Mouse (Mus musculus) T-helper 1 cell (primary cell): ENCODE data around the gene Fbxl16.

ENCODE experiments used
- in situ Hi-C: fragments of 300-600 bp; cut with MboI, MseI; formaldehyde crosslinking; loops from one replicate; pipeline ENCODE4 v1.15.1; 2025; ENCODE audit warnings: high pct_unique_total_duplicates

Gene Fbxl16

DNA sequence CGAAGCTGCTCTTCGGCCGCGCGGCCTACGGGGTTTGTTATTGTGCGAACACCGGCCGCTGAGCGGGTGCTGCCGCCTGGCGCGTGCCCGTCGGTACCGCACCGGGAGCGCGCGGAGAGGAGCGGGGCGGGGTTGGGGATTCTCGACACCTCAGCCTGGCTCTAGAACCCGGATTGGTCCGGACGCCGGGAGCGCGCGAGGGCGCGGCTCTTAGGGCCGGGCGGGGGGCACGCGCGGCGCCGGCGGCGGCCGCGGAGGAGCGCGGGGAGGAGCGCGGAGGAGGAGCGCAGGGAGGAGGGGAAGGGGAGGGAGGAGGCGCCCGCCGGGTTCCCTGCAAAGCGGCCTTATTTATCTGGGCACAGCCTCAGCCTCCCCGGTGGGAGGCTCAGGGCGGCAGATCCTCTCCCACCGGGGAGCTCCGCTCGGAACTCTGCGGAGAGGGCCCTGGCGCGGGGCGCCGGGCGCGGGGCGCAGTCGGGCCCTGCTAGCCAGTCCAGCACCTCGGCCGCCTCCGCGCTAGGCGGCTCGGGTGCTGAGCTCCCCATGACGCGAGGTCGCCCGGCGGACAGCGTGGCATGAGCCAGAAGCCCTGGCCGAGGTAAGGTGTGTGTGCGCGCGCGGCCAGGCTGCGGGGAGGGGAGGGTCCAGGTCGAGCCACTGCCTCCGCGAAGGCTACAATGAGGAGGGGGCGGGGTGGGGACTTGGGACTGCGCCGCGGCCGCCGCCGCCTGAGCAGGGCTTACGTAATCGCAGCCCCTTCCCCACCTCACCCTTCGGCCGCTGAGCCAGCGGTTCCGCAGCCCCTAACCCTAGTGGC lies at the start of gene Fbxl16:
TSS of gene Fbxl16 (plus strand) at position 297 of the 817 bp plus-strand sequence.
- in situ Hi-C loops, result no loop called here

DNA sequence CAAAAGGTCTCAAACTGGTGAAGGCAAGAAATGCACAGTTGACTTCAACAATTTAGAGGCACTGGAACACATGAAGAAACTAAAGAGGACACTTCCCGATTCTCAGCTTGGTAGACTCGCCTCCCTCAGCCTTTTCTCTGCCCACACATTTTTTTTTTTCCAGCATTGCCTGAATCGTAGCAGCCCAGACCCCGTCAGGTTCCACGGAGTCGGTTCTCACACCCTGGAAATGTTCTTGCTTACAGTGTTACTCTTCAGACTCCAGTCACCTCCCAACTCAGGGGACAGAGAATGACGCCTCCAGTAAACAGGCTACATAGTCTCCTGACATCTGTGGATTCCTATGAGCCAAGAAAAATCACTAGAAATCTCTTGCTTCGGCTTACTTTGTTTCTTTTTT lies 48.7 kb upstream of the Fbxl16 start:
- in situ Hi-C loops, result no loop called here

DNA sequence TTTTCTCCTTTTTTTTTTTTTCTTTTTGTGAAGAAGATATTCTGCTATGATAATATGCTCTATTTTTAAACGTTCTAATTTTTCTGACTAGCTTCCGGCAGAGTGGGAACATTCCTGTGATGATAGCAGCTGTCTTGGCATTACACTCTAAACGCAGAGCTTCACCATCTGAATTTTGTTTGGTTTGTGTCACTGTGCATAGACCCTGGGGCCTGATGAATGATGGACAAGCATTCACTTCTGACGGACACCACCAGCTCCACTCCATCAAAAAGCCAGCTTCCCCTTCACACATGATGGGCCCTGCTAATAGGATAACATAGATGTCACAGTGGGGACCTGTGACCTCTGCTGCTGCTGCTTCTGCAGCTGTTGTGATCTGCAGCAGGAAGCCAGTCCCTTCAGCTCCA lies 47.3 kb upstream of the Fbxl16 start:
- in situ Hi-C loops, result no loop called here

DNA sequence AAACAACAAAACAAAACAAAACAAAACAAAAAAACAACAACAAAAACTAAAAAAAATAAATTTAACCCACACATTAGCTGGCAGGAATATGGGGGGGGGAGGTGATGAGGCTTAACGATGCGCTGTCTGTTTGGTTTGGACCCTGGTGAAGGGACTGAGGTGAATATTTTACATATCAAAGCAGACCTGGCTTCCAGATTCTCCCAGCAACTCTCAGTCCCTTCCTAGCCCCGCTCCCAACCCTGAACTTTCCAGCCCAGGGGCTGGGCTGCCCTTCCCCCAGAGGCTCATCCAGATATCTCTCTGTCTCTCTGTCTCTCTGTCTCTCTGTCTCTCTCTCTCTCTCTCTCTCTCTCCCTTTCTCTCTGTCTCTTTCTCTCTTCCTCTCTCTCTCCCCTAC lies 46.3 kb upstream of the Fbxl16 start:
- in situ Hi-C loops, result no loop called here

DNA sequence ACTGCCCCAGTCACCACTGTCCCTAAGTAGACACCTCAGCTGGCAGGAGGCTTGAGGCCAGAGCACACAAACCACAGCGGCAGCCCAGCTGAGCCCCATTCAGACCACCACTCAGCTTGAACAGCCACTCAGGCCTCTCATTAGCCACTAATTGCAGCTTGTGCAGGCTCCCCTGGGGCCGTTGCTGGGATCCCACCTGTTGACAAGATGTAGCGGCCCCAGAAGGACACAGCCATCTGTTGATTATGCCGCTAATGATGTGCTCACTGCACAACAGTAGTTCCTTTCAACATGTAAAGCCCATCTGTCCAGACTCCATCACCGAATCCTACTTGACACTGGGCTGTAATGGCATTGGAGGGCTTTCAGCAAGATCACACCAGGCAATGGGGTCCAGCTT lies 43.0 kb upstream of the Fbxl16 start:
- in situ Hi-C loops, result no loop called here

DNA sequence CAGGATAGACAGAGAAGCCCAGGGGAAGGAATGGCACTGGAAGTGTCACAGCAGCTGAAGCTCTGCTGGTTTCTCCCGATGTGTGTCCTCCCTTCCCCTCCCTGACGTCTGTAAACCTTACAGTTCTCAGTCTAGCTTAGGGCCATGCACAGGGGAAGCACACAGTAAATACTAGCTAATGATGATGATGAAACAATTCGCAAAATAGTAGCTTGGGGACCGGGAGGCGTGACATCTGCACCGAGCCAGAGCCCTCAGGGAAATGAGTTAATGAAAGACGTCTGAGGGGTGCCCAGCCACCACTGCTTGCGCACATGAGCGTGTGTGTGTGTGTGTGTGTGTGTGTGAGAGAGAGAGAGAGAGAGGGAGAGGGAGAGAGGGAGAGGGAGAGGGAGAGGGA lies 39.6 kb upstream of the Fbxl16 start:
- in situ Hi-C loops, result no loop called here

DNA sequence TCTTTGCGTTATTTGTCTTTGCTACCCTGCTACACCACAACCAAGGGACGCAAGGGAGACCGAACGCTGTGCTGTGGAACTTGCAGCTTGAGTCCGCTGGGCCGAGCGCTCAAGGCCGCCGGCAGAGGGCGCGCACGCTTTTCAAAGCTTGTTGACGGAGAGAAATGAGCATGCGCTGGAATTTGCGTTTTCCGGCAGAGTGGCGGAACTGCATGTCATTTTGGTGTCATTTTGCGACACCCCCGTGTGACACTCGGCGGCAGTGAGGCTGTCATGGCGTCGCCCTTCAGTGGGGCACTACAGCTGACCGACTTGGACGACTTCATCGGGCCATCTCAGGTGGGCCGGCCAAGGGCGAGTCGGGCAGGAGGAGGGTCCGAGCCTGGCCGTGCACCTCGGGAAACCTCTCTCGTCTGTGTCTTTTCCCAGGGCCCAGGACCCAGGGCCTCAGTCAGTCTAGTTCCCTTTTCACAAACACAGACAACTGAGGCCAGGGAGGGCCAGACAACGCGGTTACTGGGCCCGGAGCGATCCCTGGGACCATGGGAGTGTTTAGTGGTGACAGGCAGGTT lies 35.2 kb upstream of the Fbxl16 start, which contains the start of gene Narfl:
TSS of gene Narfl (plus strand) at position 228 of the 572 bp plus-strand sequence.
- in situ Hi-C loops, result no loop called here

DNA sequence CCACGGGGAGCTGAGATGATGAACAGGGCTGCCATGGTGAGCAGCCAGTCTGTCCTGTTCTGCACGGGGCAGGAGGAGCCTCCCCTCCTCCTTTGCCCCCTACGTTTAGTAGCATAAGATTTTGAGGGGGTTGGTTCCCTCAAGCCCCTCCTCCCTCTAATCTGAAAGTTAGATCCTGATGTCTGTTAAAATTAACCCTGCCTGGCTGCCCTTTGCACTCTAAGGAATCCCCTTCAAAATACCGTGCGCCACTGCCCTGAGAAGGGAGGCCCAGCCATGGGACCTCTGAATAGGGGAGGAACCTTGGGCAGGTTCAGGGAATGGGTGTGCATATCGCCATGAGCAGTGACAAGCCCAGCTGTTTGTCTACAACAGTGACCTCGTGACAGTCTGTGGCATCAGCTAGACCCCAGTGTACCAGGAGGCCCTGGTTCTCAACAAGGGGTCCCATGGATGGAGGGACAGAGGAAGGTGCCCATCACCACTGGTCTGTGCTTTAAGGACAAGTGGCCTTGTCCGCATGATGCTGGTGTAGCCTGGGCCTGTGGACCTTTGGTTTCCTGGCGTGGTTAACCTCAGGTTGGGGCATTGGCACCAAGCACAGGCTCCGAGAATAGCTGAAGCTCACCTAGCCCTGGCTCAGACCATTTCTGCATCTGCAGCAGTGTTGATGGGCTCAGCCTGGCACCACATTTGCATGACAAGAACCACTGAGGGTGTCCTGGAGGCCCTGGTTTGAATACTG lies 33.4 kb upstream of the Fbxl16 start:
- in situ Hi-C loops, result no loop called here

DNA sequence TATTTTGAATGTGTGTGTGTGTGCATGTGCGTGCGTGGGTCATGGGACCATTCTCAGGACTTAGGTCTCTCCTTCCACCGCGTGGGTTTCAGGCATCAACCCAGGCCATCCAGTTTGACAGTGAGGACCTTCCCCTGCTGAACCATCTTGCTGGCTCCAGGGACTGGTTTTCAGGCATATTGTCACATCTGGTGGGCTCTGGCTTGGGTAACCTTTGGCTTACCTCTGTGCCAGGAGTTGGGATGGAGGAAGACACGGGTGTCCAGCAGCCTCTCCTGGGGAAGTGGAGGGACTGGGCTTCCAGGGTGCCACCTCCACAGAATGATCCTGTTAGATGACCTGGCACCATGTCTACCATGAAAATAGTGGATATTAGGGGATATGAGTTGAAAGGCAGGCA lies 30.9 kb upstream of the Fbxl16 start:
- in situ Hi-C loops, result no loop called here

DNA sequence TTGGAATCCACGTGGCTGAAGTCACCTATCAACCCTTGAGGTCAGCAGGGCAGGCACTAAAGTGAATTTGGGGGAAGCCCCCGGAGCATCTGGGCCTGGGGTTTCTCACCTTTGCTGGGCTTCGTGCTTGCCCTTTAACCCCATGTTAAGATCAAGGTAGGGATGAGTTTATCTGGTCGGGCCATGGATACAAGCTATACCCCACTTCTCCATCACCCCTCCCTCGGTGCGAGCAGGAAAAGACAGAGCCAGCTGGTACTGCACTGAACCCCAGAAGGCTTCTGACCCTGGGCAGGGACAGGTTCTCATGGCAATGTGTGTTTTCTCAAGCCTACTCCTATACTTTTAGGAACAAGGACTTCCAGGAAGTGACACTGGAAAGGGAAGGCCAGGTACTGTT lies 27.5 kb upstream of the Fbxl16 start:
- in situ Hi-C loops, result no loop called here

DNA sequence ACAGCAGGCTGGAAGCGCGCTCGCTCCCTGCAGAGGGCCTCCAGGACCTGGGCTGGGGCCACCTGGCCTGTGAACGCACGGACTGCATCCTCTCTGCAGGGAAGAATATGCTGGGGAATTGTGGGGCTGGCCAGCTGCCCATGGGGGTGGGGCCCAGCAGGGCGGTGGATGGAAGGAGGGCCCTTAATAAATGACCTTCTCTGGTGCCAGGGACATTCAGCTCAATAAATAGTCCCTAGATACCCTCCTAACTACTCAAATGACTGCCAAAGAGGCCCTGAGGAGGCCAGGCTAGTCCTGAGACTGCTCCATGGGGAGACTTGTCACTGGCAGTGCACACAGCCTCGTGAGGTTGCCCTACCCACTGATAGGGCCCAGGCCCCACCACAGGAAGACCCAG lies 25.8 kb upstream of the Fbxl16 start:
- in situ Hi-C loops, result no loop called here

DNA sequence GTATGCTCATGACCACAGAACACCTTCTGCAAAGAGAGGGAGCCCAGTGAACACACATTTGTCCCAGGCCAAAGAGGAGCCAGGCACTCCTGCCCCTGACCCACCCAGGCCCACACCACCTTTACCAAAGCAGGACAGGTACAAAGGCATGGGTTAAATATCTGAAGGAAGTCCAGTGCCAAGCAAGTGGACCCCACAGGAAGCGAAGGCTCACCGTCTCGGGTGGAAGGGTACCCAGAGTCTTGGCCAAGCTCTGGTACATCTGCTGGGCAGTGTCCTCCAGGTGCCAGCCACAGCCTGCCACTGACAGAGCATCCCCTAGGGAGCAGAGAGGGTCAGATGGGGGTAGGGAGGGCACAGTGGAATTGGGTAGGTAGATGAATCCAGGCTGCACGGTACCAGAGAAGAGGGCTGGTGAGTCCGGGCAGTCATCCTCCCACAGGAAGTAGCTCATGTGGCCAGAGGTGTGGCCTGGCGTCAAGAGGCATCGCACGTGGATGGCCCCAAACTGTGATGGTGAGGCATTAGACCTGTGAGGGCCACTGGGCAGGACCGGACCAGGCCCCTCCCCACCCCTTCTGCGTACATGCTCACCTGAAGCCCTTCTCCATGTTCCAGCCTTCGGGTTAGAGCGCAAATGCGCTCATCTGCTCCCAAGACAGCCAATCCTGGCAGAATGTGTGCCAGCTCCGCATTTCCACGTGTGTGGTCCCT lies 24.9 kb upstream of the Fbxl16 start:
- in situ Hi-C loops, result no loop called here

DNA sequence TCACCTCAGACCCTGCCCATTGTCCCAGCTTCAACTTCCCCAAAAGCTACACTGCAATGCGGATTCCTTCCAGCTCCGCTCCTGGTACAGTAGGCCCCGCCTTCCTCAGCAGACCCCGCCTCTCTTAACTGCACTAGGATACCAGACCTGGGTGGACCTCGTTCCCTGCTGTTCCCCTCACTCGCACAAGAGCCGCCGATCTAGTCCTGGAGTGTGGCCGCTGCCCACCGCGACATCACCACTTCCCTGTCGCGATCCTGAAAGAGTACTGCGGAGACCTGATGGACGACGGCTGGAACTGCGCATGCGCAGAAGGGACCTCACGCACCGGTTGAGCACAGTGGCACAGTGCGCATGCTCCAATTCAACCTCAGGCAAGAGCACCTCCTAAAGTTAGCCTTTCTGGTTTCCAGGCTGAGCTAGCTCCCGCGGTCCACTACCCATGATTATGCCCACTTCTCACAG lies 23.6 kb upstream of the Fbxl16 start, which contains the start of gene Haghl:
TSS of gene Haghl (minus strand) at position 393 of the 465 bp plus-strand sequence.
- in situ Hi-C loops, result no loop called here

DNA sequence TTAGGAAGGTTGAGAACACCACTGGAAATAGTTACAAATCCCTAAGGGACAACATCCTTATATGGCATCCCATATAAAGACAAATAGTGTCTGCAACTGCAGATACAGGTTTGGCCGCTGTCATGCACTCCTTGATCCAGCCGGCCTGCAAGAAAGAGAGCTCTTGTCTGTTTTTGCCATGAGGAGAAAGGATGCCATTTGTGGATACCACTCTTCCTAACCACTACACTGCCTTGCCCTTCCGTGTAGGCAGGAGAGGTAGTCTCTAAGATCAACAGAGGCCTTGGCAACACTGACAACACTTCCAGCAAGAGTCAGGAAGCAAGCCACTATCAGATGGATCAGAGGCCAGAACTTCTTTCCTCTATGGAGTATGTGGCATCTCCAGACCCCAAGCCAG lies 22.6 kb upstream of the Fbxl16 start, which contains the start of gene Ccdc78:
TSS of gene Ccdc78 (plus strand) at position 301 of the 400 bp plus-strand sequence.
- in situ Hi-C loops, result no loop called here

DNA sequence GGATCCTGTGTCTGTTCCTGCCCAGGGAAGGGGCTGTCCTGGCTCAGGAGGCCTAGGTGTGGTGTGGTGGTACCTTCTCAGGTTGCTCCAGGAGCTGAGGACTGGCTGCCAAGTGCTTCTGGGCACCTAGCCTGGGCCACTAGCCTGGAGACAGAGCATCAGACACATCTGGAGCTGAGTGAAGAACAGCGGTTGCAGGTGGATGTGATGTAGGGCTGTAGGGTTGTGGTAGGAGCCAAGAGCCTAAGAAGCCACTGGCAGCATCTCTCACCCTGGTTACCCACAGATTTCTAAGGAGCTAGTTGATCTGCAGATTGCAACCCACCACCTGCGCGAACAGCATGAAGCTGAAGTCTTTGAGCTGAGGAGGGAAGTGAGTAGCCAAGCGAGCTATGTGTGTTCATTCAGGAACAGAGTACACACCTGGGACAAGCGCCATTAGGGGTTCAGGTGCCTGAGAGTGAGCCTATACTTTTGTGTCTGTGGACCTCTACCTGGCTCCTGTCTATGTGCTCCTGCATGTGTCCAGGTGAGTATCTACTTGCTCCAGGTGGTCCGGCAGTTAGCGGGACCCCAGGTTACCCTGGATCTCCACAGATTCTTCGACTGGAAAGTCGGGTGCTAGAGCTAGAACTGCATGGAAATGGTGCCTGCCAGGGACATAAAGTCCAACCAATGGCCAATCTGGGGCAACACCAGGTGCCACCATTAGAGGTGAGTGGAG lies 21.9 kb upstream of the Fbxl16 start:
- in situ Hi-C loops, result no loop called here

DNA sequence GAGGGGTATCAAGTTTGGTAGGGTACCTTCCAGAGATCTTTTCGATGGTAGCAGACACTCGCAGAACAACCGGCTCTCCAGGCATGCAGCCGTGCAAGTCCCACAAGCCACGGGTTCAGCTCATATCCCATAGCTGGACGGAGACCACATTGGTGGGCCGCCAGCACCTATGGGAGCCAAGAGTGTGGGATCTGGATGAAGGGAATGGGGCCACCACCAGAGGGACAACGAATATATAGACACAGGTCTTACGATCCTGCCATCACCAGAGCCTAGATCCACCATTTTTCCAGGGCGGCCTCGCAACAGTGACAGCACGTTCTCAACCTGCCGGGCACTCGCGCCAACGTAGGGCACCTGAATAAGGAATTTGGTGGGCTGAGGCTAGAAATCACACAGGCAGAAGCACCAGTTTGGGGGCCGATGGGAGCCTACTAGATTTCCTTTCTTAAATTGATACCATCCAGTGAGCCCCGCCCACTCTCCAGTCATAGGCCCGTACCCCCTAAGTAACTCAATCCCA lies 17.5 kb upstream of the Fbxl16 start:
- in situ Hi-C loops, result no loop called here

DNA sequence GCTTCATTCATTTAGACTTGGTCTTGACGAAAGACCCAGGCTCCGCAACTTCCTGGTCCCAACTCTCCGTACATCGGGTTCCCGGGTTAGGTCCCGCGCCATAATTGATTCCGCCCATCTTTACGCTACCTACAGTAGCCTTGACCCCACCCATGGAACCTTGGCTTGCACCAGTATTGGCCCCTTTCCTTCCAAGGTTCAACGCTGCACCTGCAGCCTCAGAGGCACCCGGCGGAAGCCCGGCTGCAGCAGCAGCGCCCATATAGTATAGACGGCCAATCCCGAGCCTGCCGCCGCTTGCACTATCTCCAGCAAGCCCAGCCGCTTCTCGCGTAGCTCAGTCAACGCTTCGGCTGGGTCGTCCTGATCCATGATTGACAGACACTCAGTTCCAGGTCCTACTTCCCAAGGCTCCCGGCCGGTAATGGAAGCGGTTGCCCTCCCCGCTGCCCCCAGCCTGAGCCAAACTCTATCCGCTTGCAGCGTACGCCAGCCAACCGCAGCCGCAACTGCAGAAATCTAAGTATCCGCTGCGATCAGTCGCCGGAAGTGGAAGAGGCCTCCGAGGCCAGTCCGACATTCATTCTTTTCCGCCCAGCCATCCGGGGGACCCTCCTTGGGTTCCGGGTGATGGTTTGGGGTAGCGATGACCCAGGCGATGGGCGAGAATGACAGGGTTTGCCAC lies 16.9 kb upstream of the Fbxl16 start:
- in situ Hi-C loops, result no loop called here

DNA sequence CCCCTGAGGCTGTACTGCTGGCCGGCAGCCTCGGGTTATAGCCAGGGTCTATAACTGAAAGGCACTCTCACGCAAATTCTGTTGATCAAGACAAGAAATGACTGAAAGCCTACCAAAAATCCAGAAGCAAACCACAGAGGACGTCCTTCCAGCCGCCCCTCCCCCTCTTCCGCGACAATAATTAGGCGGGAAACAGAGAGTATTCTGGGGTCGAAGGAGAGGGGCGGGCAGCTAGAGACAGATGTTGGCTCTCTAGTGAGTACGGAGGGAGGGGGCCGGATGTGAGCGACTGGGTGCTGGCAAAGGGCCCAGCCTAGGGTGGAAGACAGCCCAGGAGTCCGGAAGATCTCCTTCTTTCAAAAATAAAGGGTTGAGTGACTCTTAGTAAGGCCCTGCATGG lies 16.3 kb upstream of the Fbxl16 start, which contains the start of gene Fam173a:
TSS of gene Fam173a (minus strand) at position 287 of the 400 bp plus-strand sequence.
- in situ Hi-C loops, result no loop called here

DNA sequence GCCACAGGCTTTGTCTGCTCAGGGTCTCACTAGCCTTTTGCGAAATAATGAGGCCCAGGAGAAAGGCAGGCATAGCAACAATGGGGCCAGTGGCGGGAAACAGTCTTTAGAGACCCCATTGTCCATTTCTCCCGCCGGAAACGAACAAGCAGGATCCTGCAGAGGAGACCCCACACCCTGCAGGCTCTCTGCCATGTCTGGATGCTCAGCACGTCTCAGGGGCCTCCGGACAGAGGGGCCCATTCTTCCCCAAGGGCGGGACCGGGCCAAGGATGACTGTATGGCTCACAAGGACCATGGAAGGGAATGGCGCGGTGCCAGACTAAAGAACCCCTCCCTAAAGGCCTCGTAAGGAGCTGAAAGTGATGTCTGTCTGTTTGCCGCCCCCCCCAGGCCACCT lies 14.7 kb upstream of the Fbxl16 start:
- in situ Hi-C loops, result no loop called here

DNA sequence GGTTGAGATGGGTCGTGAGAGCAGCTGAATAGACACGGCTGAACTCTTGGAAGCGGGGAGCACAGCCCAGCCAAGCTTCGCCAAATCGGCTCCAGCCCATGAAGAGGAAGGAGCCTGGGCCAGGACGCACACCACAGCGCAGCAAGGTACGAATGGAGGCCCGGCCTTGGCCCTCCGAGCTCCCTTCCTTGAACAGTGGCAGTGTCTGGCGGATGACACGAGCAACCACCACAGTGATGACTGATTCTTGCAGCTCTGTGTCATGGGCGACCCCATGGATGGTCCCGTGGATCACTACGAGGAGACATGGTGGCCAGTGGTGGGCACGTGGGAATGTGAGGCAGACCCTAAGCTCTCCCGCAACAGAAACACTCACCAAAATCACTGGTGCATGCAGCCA lies 13.9 kb upstream of the Fbxl16 start:
- in situ Hi-C loops, result no loop called here
